Mouse (Mus musculus) thymus, adult 2 months (tissue): ENCODE measurements around the gene Sorbs2.

Source experiments
- CTCF ChIP-seq: fragments of 200-500 bp; IDR thresholded peaks from 2 replicates; pipeline ENCODE4 v1.5.1; 2012; ENCODE audit warnings: mild to moderate bottlenecking, control low read depth, low read length, moderate library complexity, borderline replicate concordance; ENCODE audit not compliant: control insufficient read depth, poor library complexity, insufficient read depth; ENCODE audit errors: extremely low read depth
- POLR2A ChIP-seq: fragments of 200-500 bp; IDR thresholded peaks from 2 replicates; pipeline ENCODE4 v1.6.1; 2012; ENCODE audit warnings: mild to moderate bottlenecking, low read length, control low read depth, moderate library complexity; ENCODE audit not compliant: control insufficient read depth, poor library complexity, insufficient read depth; ENCODE audit errors: extremely low read depth

DNA sequence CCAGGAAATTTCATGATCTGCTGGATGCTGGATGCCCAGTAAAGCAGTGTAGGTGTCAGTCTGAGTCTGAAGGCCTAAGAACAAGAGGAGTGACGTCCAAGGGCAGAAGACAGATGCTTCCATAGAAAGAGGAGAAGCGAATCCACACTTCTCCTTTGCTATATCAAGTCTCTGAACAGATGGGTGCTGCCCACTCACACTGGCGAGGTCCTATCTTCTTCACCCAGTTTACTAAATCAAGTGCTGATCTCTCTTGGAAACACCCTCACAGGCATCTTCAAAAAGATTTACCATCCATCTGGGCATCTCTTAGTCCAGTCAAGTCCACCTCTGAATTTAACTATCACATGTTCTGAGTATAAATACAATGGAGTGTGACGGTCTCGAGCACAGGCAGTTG, 86.1 kb downstream of the Sorbs2 start:
- TF ChIP-seq CTCF, result no peak
- TF ChIP-seq POLR2A, result no peak
